Mouse (Mus musculus) kidney, adult 2 months (tissue): ENCODE data around the gene Scamp3.

Source experiments
- CTCF ChIP-seq: fragments of 200-500 bp; conservative IDR thresholded peaks from 2 replicates; pipeline ENCODE4 v1.5.1; 2011; ENCODE audit warnings: low read depth, mild to moderate bottlenecking, control low read depth, low read length, moderate library complexity, mixed read lengths; ENCODE audit not compliant: insufficient read depth, insufficient read length
- POLR2A ChIP-seq: fragments of 200-500 bp; IDR thresholded peaks from one replicate; pipeline ENCODE4 v1.6.1; 2011; ENCODE audit warnings: low read depth, low read length, control low read depth

DNA sequence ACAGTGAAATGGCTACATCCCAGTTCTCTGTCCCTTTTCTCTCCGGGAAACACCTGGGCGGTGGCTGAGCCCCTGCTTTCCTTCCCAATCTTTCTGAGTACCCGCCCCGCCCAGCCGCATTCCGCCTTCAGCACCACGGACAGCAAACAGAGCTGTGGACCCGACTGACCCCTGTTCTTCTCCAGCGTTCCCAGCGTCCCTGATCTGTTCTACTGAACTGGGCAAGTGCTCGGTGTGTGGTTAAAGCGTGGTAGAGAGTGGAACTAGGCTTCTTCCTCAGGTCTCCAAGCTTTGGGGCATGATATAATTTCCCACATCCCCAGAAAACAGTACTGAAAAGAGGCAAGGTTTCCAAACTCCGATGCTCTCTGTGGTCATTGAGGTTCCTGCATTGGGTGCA lies 18.1 kb upstream of the Scamp3 start:
- TF ChIP-seq CTCF (no peak), POLR2A (no peak)
